Mouse (Mus musculus): ENCODE data around the gene 4930518I15Rik.
"Not testable (repeated sequence)": the region's sequence is repeated elsewhere in the genome, so short reads cannot be mapped to it uniquely, and the experiment has no call there.

4930518I15Rik gene

DNA sequence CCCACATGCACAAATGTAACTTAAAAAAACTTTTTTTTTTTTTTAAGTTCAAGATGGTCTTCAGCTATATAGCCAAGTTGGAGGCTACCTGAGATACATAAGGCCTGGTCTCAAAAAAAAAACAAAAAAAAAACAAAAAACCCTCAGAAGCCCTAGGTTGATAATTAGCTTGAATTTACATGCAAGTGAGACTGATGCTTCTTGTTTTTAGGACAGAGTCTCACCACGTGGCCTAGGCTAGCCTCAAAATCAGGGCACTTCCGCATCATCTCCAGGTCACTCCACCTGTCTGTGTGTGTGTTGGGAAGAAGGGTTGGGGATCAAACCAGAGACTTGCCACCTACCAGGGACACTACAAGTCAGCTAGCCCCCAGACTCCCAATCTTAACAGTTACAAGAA lies at the start of gene 4930518I15Rik:
TSS of gene 4930518I15Rik (minus strand) at position 112 of the 400 bp plus-strand sequence.
- DNase-seq, result no peak

DNA sequence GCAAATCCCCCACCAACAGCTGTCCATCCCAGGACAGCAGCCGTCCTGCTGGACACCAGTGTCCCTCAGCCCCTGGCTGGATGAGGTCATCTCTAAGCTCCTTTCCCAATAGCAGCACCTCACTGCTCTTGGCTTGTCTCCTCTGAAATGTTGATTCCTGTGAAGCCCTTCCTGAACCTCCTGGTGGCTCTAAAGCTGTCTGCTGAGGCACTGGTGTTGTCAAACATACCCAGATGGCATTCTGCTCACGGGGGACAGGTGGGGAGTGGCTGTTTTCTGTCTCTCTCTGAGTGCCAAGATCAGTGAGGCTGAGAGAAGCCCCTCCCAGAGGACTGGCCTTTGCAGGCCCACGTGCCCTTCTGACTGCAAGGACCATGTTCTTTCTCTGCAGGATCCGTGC lies 48.2 kb upstream of the 4930518I15Rik start:
- not testable (repeated sequence) for DNase-seq

DNA sequence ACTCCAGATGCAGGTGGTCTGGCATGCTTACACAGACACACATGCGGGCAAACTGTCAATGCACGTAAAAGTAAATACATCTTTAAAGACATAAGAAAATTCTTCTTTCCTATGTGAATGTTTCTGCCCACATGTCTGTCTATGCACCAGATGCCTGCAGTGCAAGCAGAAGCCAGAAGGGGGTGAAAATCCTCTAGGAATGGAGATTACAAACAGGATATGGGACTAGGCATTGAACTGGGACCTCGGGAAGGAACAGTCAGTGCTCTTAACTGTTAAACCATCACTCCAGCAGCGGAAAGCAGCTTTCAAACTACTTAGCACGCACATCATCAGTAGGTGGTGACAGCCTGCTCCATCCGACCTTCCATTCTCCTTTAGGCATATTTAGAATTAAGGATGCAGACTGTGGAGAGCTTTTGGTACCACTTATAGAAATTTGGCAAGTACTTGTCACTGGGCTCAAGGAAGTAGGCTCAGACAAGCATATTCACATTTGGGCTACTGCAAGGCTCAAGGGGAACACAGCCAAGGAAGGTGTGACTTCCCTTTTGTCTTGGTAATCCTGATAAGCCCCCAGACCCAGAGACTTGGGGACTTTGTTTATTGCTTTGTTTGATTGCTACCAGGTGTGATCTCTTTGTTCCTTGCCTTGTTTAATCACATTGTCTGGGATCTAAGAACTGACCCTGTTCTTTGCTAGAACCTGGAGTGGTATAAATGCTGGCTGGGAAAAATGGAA lies 47.4 kb upstream of the 4930518I15Rik start:
- DNase-seq, result no peak

DNA sequence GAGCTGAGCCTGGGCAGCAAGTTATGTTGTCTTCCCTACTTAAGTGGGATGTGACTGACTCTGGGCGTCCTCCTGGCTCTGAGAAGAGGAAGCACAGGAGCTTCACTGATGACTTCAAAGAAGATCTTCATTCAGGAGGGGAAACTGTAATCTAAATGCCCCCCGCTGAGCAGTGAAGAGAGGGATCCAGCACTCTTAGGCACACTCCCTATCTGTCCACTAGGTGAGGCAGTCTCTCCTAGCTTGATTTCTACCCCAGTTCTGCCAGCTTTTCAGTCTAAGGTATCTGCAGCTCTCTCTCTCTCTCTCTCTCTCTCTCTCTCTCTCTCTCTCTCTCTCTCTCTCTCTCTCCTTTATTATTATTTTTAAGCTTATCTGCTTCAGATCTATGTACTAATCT lies 45.6 kb upstream of the 4930518I15Rik start:
- DNase-seq, result peak; percentile 31

DNA sequence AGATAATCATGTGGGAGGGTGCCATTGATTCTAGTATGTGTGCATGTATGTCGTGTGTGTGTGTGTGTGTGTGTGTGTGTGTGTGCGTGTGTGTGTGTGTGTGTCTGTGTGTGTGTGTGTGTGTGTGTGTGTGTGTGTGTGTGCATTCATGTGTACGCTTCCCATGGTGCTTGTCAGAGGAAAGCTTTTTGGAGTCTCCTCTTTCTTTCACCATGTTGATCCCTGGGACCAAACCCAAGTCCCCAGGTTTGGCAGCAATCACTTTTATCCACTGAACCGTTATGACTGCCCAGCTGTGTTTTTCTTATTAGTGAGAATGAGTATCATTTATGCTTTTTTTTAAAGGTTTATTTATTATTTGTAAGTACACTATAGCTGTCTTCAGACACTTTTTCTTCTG lies 44.7 kb upstream of the 4930518I15Rik start:
- DNase-seq, result not testable (repeated sequence)

DNA sequence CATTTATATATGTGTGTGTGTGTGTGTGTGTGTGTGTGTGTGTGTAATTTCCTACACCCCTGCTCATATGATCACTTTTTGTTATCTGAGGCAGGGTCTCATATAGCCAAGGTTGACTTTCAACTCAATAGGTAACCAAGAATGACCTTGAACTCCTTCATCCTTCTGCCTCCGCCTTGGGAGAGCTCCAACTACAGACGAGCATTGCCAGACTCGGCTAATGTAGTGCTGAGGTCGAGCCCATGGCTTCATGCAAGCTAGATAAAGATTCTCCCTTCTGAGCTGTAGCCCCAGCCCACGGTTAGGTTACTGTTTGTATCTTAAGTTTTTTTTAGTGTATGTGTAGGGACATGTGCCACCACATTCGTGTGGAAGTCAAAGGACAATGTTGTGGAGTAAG lies 44.1 kb upstream of the 4930518I15Rik start:
- no peak for DNase-seq

DNA sequence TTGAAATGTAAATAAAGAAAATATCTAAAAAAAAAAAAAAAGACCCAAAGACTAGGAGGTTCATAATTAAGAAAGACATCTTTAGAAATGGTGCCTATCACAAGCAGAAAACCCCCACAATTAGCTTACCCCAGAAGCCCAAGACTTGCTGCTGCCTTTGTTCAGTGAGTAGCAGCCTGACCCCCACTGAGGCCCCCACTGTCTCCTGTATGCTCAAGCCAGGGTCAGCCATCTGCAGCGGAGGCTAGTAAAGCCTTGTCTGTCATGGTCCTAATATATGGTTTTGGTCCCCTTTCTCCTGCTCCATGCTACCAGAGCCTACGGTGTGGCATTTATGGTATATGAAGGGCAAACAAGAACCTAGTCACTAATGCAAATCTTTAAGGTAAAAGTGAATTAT lies 43.6 kb upstream of the 4930518I15Rik start:
- DNase-seq, result no peak

DNA sequence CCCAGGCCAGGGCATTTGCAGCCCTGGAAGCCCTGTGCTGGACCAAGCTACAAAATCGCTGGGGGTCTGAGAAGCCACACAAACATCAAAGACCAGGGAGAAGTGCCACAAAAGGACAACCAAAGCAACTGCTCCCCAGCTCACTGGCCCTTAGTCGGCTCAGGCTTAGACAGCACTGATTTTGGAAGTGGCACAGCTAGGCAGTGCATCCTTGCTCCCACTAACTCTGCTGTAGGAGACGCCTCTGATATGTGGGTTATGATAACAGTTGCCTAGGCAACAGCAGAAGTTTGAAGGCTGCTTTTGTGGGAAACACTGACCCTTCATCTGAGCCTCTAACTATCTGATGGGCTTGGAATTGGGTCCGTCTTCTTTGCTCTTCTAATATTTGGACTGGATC lies 41.4 kb upstream of the 4930518I15Rik start:
- DNase-seq, result no peak

DNA sequence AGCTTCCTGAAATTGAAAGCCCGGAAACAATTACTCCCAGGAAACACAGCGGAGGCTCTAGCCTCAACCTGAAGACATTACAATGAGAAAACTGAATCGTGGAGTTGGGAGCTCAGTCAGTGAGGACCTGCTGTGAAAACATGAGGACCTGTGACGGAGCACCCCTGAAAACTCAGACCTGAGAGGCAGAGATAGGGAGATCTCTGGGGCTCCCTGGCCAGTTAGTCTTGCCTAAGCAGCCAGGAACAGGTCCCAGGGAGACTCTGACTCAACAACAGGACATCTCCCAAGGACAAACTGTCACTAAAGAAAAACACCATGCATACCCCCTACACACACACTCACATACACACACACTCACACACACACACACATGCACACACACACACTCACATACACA lies 40.6 kb upstream of the 4930518I15Rik start:
- DNase-seq, result no peak

DNA sequence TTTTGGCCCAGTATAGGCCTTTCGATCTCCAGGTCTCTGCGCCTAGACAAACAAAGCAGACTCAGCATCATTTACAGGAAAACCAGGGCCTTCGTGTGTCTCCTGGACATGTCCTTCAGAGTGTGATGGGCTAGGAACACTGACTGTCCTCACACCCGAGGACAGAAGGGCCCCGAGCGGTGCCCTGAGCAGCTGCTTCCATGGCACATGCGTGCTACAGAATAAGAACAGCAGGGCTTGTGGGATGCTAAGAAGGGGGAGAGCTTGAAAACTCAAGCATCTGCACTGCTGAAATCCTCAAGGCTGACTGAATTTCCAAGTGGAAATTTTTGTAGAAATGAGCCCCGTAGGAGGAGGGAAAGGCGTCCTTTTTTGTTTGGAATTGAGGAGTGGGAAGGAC lies 39.3 kb upstream of the 4930518I15Rik start:
- DNase-seq, result no peak

DNA sequence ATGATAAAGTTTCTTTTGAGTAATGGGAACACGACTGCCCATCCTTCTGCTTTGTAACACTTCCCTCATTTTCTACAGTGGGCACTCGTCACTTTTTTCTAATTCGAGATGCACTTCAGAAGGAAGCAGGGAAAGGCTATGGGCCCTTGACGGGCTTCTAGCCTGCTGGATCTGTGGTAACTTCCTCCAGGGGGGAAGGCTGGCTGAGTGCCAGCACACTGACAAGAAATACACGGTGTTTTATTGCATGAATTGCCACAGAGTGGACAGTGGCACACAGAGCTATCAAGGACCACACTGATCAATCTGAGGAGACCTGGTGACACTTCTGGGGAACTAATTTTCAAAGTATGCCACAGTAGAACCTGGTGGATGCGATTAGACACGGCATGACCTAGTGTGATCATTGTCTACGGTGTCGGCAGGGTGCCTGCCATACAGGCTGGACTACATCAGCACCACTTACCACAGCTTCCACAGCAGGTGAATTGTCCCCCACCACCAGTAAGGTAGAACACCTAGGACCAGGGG lies 38.7 kb upstream of the 4930518I15Rik start:
- DNase-seq, result no peak

DNA sequence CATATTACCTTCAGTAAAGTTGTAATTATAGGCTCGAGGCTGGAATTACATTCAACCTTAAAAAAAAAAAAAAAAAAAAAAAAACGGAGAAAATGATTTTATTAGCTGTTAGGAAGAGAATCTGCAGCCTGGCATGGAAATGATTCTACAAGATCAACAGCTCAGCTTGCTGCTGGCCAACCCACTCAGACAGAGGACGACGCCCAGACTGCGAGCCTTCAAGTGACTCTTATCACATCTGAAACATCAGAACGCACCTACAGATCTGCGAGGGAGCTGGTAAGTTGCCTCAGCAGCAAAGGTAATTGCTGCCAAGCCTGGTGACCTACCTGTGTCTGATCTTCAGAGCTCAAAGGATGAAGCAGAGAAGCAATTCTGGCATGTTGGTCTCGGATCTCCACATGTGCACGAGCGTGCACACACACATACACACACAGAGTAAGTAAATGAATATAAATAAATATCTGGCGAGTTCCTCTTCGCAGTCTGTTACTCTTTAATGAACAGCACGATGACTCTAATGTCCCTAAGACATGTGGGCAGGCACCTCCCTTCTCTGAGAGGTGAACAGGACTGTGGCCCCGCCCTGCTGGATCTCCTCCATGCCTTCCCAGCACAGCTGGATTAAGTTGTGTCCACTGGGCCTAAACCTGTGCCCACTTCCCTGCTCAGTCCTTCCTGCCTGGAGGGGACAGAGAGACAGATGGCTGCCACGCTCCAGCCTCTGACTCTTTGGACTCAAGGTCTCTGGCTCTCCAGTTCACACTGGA lies 36.9 kb upstream of the 4930518I15Rik start:
- no peak for DNase-seq

DNA sequence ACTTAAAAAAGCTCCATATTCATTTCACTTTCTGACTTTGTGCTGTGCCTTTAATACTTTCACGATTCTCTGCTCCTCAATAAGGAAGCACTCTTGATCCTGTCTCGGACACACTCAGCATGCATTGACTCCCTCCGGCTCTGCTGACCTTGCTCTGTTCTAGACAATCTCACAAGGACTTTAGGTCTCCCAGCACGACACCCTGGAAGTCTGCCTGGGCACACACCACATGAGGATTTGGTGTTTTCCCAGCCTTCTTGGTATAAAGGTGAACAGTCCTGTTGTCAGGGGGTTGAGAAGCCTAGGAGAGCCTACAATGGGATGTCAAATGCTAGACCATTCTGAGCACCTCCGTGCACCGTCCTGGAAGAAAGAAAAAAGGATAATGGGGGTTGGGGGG lies 35.1 kb upstream of the 4930518I15Rik start:
- DNase-seq, result no peak

DNA sequence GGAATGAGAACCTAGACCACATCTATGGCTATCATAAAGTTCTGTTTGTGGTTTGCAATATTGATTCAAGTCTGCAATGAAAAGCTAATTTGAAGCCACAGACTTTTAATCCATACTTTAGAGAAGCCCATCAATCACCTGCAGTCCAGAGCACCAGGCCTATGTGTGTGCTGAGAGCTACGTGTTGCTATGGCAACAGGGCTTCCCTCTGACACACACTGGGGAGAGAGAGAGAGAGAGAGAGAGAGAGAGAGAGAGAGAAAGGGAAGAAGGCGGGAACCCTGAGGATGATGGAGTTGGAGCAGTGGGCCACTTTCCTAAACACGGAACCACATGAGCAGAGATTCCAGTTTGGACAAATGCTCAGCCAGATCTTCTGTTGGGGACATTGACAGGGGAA lies 34.5 kb upstream of the 4930518I15Rik start:
- DNase-seq, result no peak

DNA sequence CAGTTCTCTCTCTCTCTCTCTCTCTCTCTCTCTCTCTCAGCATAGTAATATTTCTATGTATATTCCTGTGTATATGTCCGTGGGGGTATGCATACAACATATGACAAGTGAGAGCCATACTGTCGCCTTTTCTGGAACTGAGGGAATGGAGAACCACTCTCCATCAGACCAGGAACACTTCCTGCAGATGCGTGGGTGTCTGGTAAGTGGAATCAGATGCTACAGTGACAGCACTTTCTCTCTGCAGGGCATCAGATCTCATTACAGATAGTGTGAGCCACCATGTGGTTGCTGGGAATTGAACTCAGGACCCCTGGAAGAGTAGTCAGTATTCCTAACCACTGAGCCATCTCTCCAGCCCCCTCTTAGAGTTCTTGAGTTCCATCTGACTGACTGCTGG lies 30.7 kb upstream of the 4930518I15Rik start:
- DNase-seq, result no peak

DNA sequence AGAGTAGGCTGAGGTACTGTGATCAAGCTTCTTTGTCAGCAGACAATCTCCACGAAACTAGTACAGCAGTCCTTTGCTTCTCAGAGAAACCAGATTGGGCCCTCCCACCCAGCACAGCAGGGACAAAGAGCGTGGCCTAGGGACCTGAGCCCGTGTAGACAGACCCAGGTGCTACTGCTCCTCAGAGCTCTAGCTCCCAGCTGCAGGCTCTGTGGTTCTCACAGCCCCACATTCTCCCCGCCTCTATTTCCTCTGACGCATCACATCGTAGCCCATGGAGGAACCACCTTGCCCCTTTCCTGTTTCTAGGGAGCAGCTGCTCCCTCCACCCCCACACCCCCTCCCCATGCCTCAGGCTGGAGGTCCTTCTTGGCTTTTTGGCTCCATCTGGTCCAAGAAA lies 29.3 kb upstream of the 4930518I15Rik start, which contains the start of gene Sla2:
TSS of gene Sla2 (minus strand) at position 176 of the 400 bp plus-strand sequence.
- DNase-seq, result peak; percentile 92

DNA sequence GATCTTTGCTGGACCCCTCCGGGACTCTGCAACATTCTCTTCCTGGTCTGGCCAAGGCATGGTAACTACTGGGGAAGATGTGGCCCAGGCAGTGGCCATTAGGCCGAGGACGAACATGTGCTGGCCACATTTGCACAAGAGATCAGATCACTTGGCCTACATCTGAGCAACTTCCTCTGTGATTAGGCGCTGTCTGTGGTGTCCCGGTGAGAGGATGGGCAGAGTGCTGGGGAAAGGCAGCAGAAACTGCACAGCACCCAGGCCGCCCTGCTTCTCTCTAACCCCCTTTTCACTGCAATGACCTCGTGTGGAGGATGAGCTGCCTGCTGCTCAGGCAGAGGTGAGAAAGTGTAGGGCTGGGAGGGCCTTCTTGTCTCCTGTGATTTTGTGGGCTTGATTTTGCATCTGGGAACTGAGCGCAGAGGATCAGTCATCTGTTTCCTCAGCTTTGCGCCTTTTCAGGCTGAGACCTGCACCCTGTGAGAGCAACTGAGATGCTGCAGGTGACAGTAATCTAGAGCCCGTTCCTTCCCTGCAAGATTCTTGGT lies 28.4 kb upstream of the 4930518I15Rik start:
- peak; percentile 60 for DNase-seq

DNA sequence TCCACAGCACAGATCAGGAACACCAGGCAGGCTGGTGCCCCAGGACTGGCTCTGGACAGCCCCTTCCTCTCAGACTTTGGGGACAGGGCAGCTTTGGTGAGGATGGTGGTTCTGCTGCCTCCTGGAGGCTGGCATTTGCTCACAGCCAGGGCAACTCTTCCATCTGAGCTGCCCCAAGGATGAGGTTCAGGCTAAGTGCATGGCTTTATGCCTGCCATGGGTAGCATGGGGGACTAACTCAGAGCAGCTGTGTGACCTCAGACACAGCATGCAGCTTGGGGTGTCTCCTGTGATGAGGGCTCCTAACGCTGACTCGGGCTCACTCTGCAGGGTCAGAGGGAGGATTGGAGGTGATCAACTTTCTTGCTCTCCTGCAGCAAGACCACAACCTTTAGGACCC lies 27.9 kb upstream of the 4930518I15Rik start:
- DNase-seq, result peak; percentile 48

DNA sequence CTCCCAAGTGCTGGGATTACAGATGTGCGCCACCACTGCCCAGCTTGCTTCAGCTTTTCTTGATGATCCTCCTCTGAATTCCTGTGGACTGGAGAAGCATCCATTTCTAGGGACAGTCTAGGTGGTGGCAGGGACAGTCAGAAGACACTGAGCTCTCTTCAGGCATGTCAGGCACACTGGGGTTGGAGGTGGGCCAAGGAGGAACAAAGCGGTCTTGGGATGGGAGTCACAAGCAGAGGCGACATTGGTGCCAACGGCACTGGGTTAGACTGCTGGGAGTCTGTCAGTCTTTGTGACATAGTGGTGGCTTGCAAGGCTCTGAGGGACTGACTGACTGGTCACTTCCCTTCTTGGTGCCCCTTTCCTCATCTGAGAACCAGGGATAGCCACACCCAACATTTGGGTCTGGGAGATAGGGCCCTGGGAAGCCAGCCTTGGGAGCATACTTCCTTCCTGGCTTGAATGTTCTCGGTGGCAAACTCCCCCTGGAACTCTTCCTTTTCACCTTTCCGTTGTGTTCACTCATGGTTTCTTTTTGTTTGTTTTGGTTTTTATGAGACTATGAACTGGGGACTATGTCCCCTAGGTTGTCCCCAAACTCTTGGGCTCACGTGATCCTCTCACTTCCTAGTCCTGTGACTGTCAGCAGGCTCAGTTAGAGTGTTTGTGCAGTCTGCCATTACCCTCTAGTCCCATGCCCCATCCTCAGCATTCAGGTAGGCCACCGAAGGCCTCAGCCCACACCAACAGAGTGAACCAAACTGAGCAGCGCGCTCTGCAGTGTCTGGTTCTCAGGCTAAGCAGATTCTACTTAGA lies 26.9 kb upstream of the 4930518I15Rik start:
- peak; percentile 33 for DNase-seq

DNA sequence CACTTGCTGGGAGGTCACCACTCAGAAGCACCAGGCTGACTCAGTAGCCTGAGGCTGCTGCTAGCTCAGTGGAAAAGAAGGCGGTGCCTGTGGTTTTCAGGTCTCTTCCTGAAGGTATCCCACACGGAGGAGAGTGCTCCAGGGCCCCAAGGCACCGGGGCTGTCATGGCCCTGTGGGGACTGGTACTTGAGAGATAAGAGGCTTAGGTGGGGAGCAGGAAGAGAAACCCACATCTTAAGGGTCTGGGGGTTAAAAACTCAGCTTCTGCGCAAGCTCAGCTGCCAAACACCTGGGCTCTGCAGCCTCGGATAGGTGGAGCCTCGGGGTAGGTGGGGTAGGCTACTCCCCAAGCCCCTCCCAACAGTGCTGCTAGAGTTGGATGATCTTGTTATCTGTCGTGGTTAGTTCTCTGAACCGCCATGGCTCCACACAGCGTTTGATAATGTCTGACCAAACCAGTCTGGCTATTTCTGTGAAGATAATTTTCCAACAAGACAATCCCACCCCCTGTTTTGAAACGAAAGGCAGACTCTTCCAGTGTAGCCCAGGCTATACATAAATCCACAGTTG lies 24.8 kb upstream of the 4930518I15Rik start:
- DNase-seq, result peak; percentile 92

DNA sequence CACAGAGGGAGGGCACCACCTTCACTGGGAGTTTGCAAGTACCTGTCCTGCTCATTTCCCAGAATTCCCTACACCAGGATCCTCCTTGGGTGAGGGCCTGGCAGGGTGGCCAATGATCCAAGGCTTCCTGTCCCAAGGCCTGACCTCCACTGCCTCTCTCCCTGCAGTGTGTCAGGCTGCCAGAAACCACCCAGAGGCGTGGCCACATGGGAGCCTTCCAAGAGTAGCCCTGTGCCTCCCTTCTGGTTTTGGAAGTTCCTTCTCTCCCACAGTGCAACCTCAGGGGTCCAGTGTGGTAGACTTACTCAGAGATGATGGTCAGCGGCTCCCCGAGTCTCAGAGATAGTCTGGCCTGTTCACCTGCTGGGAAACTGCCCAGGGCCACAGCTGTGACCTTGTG lies 21.8 kb upstream of the 4930518I15Rik start:
- DNase-seq, result no peak

DNA sequence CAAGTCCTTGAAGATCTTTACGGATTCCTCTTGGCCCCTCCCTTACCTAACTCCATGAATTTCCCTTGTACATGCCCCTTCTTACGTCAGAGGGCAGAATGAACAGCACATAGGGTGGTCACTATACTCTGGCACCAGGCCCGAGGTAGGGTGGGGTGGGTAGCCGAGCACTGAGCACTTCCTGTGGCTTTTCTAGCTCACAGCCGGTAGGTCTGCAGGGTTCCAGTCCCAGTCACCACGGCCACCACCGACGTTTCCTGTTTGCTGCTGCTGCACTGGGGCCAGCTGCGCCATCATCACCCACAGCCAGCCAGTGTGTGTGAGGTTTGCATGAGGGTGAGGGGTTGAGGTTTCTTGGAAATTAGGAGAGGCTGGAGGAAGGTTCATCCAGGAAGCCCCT lies 20.0 kb upstream of the 4930518I15Rik start:
- DNase-seq, result peak; percentile 81

All from thymus, postnatal 14 days (tissue).